Mouse (Mus musculus) thymus, adult 2 months (tissue): Measurements from ENCODE around the gene Pbx1.

Experiments used
- CTCF ChIP-seq: fragments of 200-500 bp; IDR thresholded peaks from 2 replicates; pipeline ENCODE4 v1.5.1; 2012; ENCODE audit warnings: mild to moderate bottlenecking, control low read depth, low read length, moderate library complexity, borderline replicate concordance; ENCODE audit not compliant: control insufficient read depth, poor library complexity, insufficient read depth; ENCODE audit errors: extremely low read depth
- POLR2A ChIP-seq: fragments of 200-500 bp; IDR thresholded peaks from 2 replicates; pipeline ENCODE4 v1.6.1; 2012; ENCODE audit warnings: mild to moderate bottlenecking, low read length, control low read depth, moderate library complexity; ENCODE audit not compliant: control insufficient read depth, poor library complexity, insufficient read depth; ENCODE audit errors: extremely low read depth

DNA sequence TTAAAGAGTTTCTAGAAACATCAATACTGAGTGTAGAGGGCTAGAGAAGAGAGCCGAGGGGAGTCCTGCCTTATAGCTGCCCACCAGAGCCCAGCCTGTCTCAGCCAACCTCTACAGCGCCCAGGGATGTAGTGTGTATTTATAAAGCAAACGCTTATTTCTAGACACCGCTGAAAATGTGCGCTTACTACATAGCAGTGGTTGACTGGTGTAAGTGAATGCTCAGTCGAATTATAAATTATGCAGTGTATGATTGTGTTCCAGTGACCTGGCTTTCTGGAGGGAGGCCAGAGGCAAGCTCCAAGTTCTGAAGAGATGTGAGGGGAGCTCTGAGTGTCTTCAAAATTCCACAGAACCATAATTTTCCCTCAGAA, 352.7 kb downstream of the Pbx1 start:
- TF ChIP-seq CTCF (no peak), POLR2A (no peak)
